Mouse (Mus musculus) brain, embryonic 14.5 days (tissue): ENCODE measurements around the gene Fam117a. TPM values are rescaled to one million over a fixed set of nuclear protein-coding genes. Genes with fewer than 3 reads are reported as not detected.

Experiments used
- DNase-seq: peaks from one replicate; pipeline ENCODE4 v3.0.0-alpha.2; 2011; ENCODE audit warnings: low read depth
- CTCF ChIP-seq: fragments of 200-500 bp; IDR thresholded peaks from 2 replicates; pipeline ENCODE4 v1.5.1; 2012; ENCODE audit warnings: inconsistent platforms, mild to moderate bottlenecking, moderate library complexity, borderline replicate concordance; ENCODE audit not compliant: insufficient read depth, insufficient read length; ENCODE audit errors: extremely low read depth
- POLR2A ChIP-seq: fragments of 200-500 bp; IDR thresholded peaks from 2 replicates; pipeline ENCODE4 v1.6.1; 2012; ENCODE audit warnings: mild to moderate bottlenecking, inconsistent platforms, borderline replicate concordance; ENCODE audit not compliant: poor library complexity, insufficient read depth, insufficient read length, severe bottlenecking; ENCODE audit errors: extremely low read depth
- polyA plus RNA-seq: library from polyadenylated mRNA; depleted of rRNA; stranded (reverse); fragments of >200 nt; gene quantifications from 2 replicates; pipeline ENCODE4 v1.2.3, GENCODE M21; 2012

Gene Fam117a
- polyA plus RNA-seq, 1 experiment: 9.9 TPM

- no peak for DNase-seq
- no peak for TF ChIP-seq CTCF
- no peak for TF ChIP-seq POLR2A
Observed at GRCm38 (mm10) chr11:95353226-95353625, 16.4 kb downstream of the Fam117a start.

- TF ChIP-seq POLR2A: no peak
- TF ChIP-seq CTCF: no peak
Observed at GRCm38 (mm10) chr11:95354228-95354944, 17.6 kb downstream of the Fam117a start.

DNA sequence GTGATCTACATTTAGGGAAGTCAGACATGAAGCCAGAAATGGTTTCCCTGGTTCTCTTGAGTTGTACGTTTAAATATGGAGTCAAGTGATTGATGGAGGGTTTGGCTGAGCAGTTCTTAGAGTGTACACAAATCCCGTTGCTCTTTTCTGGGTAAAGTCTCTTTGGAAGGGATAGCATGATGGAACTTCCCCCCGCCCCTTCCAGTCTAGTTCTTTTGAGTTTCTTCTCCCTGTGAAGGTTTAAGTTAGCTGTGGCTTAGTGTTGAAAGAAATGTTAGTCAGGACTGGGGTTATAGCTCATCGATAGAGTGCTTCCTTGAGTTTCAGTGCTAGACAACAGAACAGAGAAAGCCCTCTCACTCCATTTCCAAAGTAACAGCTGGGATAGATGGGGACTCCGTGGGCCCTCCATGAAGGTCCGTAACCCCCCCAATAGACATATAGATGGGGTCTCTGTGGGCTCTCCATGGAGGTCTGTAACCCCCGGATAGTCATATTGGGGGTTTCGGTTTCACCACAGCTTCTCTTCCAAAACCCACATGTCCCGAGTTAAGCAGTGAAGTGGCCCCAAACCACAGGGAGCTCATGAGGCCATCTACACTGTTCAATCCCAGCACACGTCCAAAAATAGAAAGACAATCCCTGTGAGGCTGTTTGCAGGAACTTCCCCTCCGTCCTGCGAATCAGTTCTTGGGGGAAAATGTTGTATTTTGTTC, 18.3 kb downstream of the Fam117a start:
- no peak for DNase-seq
- TF ChIP-seq CTCF (no peak), POLR2A (no peak)

More at GRCm38 (mm10) chr11:95354228-95354944, 17.6 kb downstream of the Fam117a start:
- DNase-seq: no peak

- TF ChIP-seq POLR2A: no peak
- TF ChIP-seq CTCF: no peak
- DNase-seq: no peak
Observed at GRCm38 (mm10) chr11:95355661-95356011, 18.8 kb downstream of the Fam117a start.

DNA sequence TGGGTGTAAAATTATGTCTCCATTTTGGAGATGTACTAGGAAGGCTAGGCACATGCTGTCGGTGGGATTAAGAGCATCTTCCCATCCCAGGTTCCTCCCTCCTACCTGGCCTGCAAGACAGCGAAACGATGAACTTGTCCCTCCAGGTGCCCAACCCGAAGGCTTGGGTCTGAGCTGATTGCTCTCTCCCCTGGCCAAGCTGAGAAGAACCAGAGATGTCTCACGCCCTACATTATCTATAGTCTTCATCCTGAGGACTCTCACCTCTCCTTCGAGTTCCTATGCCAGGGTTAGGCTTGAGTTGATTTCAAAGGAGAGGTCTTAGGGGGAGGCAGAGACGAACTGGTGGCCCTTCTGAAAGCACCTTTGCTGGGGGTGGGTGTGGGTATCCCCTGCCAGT, 19.2 kb downstream of the Fam117a start:
- TF ChIP-seq POLR2A: no peak
- no peak for TF ChIP-seq CTCF
- no peak for DNase-seq

GRCm38 (mm10) chr11:95356469-95357273, 19.9 kb downstream of the Fam117a start:
- TF ChIP-seq POLR2A: no peak
- TF ChIP-seq CTCF: no peak
- DNase-seq: peak; percentile 66

GRCm38 (mm10) chr11:95358263-95358662, 21.4 kb downstream of the Fam117a start:
- TF ChIP-seq POLR2A (no peak), CTCF (no peak)
- DNase-seq: no peak

DNA sequence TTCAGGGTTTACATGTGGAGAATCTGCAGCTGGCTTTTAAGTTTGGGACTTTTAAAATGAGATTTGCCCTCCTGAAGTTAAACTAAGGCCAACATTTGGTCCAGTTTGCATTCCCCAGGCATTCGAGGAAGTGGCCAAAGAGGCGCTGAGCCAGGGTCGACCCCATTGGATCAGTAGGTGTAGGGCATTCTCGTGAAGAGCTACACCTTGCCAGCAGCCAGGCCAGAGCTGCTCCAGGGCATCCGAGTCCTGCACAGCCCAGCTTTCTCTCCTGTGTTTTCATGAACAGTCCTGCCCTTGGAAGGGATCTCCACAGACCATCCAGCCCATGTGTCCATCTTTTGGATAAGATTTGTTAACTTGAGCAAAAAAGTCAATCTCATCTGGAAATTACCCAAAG, 27.6 kb downstream of the Fam117a start:
- TF ChIP-seq POLR2A (no peak), CTCF (no peak)
- no peak for DNase-seq

DNA sequence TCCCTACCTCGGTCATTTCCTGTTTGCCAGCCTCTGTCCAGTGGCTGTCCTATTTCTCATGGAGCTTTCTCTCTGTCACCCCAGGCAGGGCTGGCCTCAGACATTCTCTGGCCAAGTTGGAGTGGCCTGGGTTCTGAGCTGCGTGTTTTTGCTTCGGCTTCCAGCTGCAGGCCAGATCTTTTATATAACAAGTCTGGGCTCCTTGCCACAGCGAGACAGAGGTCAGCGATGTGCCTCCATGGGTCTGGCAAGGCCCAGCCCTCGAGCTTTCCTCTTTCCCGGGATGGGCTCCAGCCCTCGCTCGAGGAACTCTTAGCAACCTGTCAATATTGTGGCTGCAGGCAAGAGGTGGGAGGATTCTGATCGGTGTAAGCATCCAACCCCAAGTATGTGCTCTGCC, 28.8 kb downstream of the Fam117a start:
- TF ChIP-seq POLR2A: no peak
- no peak for TF ChIP-seq CTCF

DNA sequence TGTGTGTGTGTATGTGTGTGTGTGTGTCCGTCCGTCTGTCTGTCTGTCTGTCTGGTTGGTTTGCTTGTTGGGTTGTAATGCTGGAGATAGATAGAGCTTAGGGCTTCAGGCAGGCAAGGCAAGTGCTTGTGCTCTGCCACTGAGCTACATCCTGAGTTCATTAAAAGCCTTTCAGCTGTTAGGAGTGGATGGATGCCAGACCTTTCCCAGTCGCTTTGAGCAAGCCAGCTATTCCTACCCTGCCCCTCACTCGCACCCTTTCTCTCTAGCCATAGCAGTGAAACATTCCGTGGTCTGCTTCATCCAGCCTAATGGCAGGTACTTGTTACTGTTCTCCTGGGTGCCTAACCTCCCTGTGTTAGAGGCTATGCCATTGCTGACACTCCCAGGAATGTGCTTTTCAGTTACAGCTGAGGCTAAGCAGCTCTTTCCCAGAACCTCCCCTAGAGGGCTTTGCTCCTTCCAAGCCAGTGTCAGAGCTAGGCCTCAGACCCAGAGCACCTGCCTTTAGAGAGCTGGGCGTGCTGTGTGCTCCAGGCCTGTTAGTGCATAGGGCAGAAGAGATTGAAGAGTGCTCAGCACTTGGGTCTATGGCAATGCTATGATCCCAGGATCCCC, 29.6 kb downstream of the Fam117a start:
- DNase-seq: peak; percentile 55
- TF ChIP-seq POLR2A: no peak
- TF ChIP-seq CTCF: no peak

More for the DNA sequence above, 28.8 kb downstream of the Fam117a start:
- DNase-seq: peak; percentile 37
